Mouse (Mus musculus) hindbrain, embryonic 12.5 days (tissue): Measurements from ENCODE around the gene Chd6. TPM values are rescaled to one million over a fixed set of nuclear protein-coding genes. Genes with fewer than 3 reads are reported as not detected.
A peak's percentile ranks its signal among the peaks of the same experiment; 100 is the strongest.

Source experiments
- ATAC-seq: fragments of 200-750 bp; cut with Nextera tagmentation; 2 replicates; pipeline ENCODE4 v1.8.0; 2017; ENCODE audit warnings: moderate TSS enrichment; ENCODE audit not compliant: low FRiP score
- H3K27ac ChIP-seq: fragments of 300-500 bp; sonication (generic); 2 replicates; pipeline ENCODE4 v1.5.1; 2016; ENCODE audit warnings: mild to moderate bottlenecking
- H3K27me3 ChIP-seq: fragments of 300-500 bp; sonication (generic); 2 replicates; pipeline ENCODE4 v1.6.1; 2016; ENCODE audit warnings: mild to moderate bottlenecking
- H3K36me3 ChIP-seq: fragments of 300-500 bp; sonication (generic); 2 replicates; pipeline ENCODE4 v1.6.1; 2016; ENCODE audit warnings: mild to moderate bottlenecking
- H3K4me1 ChIP-seq: fragments of 300-500 bp; sonication (generic); 2 replicates; pipeline ENCODE4 v1.6.1; 2016
- H3K4me2 ChIP-seq: fragments of 300-500 bp; sonication (generic); replicated peaks from 2 replicates; pipeline ENCODE4 v1.6.1; 2016; ENCODE audit warnings: mild to moderate bottlenecking
- H3K4me3 ChIP-seq: fragments of 300-500 bp; sonication (generic); 2 replicates; pipeline ENCODE4 v1.5.1; 2016; ENCODE audit warnings: mild to moderate bottlenecking
- H3K9ac ChIP-seq: fragments of 300-500 bp; sonication (generic); 2 replicates; pipeline ENCODE4 v1.6.1; 2016; ENCODE audit warnings: mild to moderate bottlenecking, moderate library complexity
- H3K9me3 ChIP-seq: fragments of 300-500 bp; sonication (generic); replicated peaks from 2 replicates; pipeline ENCODE4 v1.6.1; 2016; ENCODE audit warnings: mild to moderate bottlenecking
- WGBS: fragments of 180-500 bp; shearing (Covaris S2); methylation state at CpG from one replicate; pipeline ENCODE4 v1.1.7; 2016; 5-methylcytosine and 5-hydroxymethylcytosine counted together
- polyA plus RNA-seq: library from polyadenylated mRNA; unstranded; fragments of >200 nt; fragmentation: Nextera tagmentation; extraction: Ambion mirVana; gene quantifications from 2 replicates; pipeline ENCODE4 v1.2.1, GENCODE M21; 2016

Gene Chd6
- polyA plus RNA-seq, 1 experiment from 2014 or later = 42.0 TPM

DNA sequence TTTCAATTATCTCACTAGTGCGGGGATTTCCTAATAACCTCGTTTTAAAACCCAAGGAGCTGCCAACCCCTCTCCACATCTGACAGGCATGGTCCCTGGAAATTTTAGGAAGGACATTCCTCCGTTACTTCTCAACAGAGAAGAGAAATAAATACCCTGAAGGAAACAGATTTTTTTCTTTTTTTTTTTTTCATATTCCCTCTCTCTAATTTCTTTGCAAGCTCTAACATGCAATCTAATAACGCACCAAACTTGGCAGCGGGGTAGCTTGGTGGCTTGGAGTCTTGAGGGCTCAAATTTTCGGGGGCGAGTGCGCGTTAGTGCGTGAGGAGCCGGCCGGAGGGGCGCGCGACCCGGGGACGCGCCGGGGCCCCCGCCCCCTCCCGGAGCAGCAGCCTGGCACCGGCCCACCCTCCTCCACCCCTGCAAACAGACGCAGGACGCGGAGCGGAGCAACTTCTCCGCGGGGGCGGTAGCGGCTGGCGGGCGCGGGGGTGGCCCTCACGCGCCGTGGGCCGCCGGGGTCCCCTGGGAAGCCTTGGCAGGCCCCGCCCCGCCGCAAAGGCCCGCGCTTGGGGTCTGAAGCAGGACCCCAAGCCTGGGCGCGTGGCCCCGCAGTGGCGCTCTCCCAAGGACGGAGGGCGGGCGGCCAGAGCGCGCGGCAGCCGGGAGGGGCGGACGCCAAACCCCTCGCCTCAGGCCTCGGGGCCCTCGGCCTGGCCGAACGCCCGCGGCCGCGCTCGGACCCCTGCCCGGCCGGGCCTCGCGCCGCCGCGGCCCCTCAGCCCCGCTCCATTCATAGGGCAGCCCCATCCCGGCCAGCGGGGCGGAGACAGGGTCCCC lies 569 bp downstream of the Chd6 start:
- peak overlapping the region; percentile 99 for H3K4me3 ChIP-seq
- no peaks in the 10 kb centered on the region for H3K9me3 ChIP-seq
- WGBS = under 1% methylated on average over 58 of the region's 77 CpGs
- peak; percentile 76 for ATAC-seq
- no peaks in the 10 kb centered on the region for H3K27me3 ChIP-seq
- peak overlapping the region; percentile 98 for H3K9ac ChIP-seq
- H3K4me1 ChIP-seq = peaks cover 26% of the 10 kb centered on the region
- no peaks in the 10 kb centered on the region for H3K36me3 ChIP-seq
- peak overlapping the region; percentile 77 for H3K4me2 ChIP-seq
- H3K27ac ChIP-seq = peak overlapping the region; percentile 98

DNA sequence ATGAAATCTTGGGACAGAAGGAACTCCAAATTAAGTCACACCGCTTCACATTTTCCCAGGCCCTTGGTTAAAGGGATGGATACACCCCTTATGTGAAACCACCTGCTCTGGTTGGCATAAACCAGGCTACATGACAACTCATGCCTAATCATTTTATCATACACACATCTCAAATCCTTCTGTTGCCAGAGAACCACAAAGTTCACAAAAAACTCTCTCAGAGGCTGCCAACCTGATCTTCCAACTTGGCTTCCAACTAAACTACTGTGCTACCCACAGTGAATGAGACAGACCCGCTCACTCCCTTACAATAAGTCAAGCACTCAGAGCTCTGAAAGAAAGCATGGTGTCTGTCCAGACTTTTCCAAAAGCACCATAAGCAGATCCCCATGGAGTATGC lies 1.6 kb downstream of the Chd6 start:
- Histone ChIP-seq H3K9me3 (no peaks in the 10 kb centered on the region), H3K4me3 (peak overlapping the region; percentile 99; the same call in 1 of the 2 replicates), H3K27ac (no peak overlapping the region), H3K4me2 (peak overlapping the region; percentile 77), H3K9ac (no peak overlapping the region), H3K4me1 (peaks cover 26% of the 10 kb centered on the region), H3K36me3 (no peaks in the 10 kb centered on the region), H3K27me3 (no peaks in the 10 kb centered on the region)
- ATAC-seq = no peak
- WGBS = 84% methylated on average over 2 of the region's 2 CpGs

DNA sequence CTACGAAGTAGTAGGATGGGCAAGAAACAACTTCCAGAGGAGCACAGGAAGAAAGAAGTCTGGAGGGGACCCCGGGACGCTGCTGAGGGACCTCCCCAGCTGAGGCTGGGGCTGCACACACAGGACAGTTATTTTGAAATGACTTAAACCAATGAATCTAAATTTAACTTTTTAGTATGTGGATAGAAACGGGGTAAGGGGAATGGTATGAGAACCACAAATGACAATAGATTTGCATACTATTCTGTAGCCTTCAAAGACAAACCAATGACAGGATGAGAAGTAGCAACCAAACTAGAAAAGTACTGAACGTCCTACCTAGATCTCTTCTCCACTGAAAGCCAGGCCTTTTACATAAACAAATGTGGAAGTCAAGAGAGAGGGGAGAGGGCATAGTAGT lies 5.1 kb downstream of the Chd6 start:
- Histone ChIP-seq H3K9me3 (no peaks in the 10 kb centered on the region), H3K27me3 (no peaks in the 10 kb centered on the region), H3K4me3 (no peak overlapping the region), H3K9ac (no peak overlapping the region), H3K36me3 (no peaks in the 10 kb centered on the region), H3K4me2 (no peak overlapping the region), H3K27ac (no peak overlapping the region), H3K4me1 (peaks cover 19% of the 10 kb centered on the region)
- WGBS = 68% methylated on average over 5 of the region's 5 CpGs
- no peak for ATAC-seq

DNA sequence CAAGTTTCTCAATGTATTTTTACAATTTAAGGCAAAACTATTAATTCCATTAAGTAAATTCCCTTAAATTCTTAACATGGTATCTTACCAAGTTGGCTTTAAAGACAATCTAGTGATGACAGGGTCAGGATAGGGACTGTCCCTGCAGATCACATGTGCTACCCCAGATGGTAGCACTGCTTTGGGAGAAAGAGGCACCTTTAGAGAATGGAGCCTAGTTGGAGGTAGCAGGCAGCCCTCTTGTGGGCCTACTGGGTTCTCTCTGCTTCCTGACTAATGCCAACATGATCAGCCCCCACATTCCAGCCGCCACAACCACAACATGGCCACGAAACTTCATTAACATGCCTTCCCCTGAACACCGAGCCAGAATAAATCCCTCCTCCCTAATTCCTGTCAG lies 6.8 kb downstream of the Chd6 start:
- WGBS = 55% methylated on average over 3 of the region's 3 CpGs
- Histone ChIP-seq H3K4me3 (no peak overlapping the region), H3K9me3 (no peaks in the 10 kb centered on the region), H3K36me3 (no peaks in the 10 kb centered on the region), H3K9ac (no peak overlapping the region), H3K27me3 (no peaks in the 10 kb centered on the region), H3K4me2 (no peak overlapping the region), H3K27ac (no peak overlapping the region), H3K4me1 (peaks cover 12% of the 10 kb centered on the region)
- no peak for ATAC-seq

DNA sequence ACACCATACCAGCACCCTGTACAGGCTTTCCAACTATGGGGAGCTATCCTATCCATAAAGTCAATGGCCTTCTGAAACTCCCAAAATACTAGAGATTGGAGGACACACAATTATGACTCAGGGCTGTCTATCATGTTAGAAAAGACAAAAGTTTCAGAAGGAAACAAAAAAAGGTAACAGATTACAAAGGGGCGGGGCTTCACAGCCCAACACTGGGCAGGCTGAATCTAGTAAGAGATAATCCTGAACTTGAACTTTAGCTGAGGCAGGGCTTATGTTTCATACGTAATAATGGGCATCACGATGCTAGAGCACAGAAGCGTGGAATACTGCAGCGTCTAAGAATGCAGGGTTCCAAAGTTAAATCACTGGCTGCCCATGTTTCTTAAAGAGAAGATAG lies 11.1 kb downstream of the Chd6 start:
- H3K27me3 ChIP-seq = no peaks in the 10 kb centered on the region
- no peak overlapping the region for H3K4me3 ChIP-seq
- WGBS = 96% methylated on average over 5 of the region's 5 CpGs
- no peak for ATAC-seq
- H3K27ac ChIP-seq = no peak overlapping the region
- no peak overlapping the region for H3K4me2 ChIP-seq
- H3K9ac ChIP-seq = no peak overlapping the region
- H3K9me3 ChIP-seq = no peaks in the 10 kb centered on the region
- H3K36me3 ChIP-seq = no peaks in the 10 kb centered on the region
- H3K4me1 ChIP-seq = 0 out of 2 replicates have a peak, but pooled peaks cover 2% of the 10 kb centered on the region

DNA sequence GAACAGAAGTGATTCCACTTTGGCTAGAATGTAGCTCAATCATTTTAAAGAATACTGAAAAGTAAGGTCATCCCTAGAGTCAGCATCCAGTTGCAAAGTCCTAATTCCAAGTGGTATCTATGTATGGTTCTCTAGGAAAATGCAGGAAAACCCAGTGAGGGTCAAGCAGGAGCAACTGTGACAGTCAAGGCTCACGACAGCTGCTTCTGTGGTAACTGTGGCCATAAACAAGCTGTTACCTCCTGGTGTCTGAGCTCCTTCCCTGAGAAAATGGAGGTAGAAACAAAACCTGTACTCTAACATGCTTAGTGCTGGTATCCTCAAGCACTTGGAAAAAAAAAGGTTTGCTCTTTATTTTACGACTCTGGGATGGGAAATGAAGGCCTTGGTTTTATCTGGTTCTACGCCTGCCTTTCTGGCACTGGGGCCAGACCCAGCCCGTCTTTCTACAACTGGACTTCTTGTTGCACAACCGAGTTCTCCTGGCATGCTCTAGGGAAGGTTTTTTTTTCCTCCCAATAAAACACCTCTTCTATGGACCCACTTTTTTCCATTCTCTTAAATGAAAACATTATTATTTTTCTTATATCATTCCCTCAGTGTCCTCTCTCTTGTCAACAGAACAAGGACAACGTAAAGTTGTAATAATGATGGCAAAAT lies 18.0 kb downstream of the Chd6 start:
- WGBS = 93% methylated on average over 6 of the region's 6 CpGs
- Histone ChIP-seq H3K4me3 (no peak overlapping the region), H3K36me3 (no peaks in the 10 kb centered on the region), H3K4me1 (0 out of 2 replicates have a peak, but pooled peaks cover 2% of the 10 kb centered on the region), H3K27me3 (no peaks in the 10 kb centered on the region), H3K9ac (no peak overlapping the region), H3K4me2 (no peak overlapping the region), H3K9me3 (no peaks in the 10 kb centered on the region), H3K27ac (no peak overlapping the region)
- no peak for ATAC-seq

DNA sequence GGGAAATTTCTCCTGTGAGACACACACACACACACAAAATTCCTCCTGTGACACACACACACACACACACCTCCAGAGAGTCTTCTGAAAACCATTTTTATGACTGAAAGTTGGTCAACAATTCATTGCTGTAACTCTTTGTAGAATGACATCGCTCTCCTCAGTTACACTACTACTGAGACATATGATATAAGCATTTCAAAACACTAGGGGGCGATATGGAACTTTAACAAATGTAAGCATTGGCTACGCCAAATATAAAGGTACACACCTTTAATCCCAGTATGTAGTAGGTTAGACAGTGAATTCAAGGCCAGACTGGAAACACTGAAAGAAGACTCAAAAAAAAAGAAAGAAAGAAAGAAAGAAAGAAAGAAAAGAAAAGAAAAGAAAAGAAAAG lies 18.7 kb downstream of the Chd6 start:
- no peak overlapping the region for H3K9ac ChIP-seq
- H3K27ac ChIP-seq = no peak overlapping the region
- ATAC-seq = no peak
- H3K9me3 ChIP-seq = no peaks in the 10 kb centered on the region
- H3K27me3 ChIP-seq = no peaks in the 10 kb centered on the region
- no peak overlapping the region for H3K4me2 ChIP-seq
- 0 out of 2 replicates have a peak, but pooled peaks cover 5% of the 10 kb centered on the region for H3K4me1 ChIP-seq
- 67% methylated on average over 3 of the region's 3 CpGs for WGBS
- H3K4me3 ChIP-seq = no peak overlapping the region
- no peaks in the 10 kb centered on the region for H3K36me3 ChIP-seq

DNA sequence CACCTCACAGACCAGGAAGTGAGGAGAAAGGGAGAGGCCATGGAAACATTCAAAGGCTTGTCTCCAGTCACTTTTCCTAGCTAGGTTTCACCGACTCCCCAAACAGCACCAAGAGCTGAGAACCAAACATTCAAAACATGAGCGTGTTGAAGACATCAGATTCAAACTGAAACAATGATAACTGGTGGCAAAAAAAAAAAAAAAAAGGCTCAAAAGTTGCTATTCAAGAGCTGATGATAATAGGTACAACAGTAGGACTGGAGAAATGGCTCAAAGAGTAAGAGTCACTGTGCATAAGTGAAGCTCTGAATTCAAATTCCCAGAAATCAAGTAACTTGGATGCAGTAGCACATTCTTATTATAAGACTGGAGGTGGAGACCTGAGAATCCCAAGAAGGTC lies 30.3 kb downstream of the Chd6 start:
- no peaks in the 10 kb centered on the region; the same call in 1 of the 2 replicates for H3K4me1 ChIP-seq
- ATAC-seq = no peak
- no peaks in the 10 kb centered on the region for H3K9me3 ChIP-seq
- H3K36me3 ChIP-seq = peaks cover 4% of the 10 kb centered on the region; the same call in 1 of the 2 replicates
- H3K4me3 ChIP-seq = no peak overlapping the region
- no peaks in the 10 kb centered on the region for H3K27me3 ChIP-seq
- H3K9ac ChIP-seq = no peak overlapping the region
- WGBS = 100% methylated on average over 2 of the region's 2 CpGs
- H3K4me2 ChIP-seq = no peak overlapping the region
- no peak overlapping the region for H3K27ac ChIP-seq

DNA sequence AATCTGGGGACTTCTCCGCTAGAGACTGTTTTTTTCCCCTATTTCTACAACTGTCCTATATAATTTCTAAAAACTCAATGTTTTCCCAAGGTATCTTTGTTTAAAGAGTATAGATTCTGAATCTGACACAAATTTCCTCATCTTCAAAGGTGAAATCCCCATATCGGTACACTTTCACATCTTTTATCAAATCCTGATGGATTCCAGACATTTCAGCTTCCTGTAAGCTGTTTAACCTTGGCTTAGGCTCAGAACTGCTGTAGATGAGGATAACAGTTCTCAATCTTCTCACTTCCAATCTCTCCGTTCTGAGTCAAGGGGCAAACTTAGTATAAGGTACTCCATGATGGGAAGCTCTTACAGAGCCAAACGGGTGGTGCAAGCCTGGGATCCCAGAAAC lies 32.6 kb downstream of the Chd6 start:
- peaks cover 4% of the 10 kb centered on the region; the same call in 1 of the 2 replicates for H3K36me3 ChIP-seq
- ATAC-seq = no peak
- no peak overlapping the region for H3K4me2 ChIP-seq
- H3K27ac ChIP-seq = no peak overlapping the region
- H3K9ac ChIP-seq = no peak overlapping the region
- H3K4me3 ChIP-seq = no peak overlapping the region
- 91% methylated on average over 4 of the region's 4 CpGs for WGBS
- no peaks in the 10 kb centered on the region for H3K27me3 ChIP-seq
- H3K9me3 ChIP-seq = no peaks in the 10 kb centered on the region
- H3K4me1 ChIP-seq = no peaks in the 10 kb centered on the region; the same call in 1 of the 2 replicates

DNA sequence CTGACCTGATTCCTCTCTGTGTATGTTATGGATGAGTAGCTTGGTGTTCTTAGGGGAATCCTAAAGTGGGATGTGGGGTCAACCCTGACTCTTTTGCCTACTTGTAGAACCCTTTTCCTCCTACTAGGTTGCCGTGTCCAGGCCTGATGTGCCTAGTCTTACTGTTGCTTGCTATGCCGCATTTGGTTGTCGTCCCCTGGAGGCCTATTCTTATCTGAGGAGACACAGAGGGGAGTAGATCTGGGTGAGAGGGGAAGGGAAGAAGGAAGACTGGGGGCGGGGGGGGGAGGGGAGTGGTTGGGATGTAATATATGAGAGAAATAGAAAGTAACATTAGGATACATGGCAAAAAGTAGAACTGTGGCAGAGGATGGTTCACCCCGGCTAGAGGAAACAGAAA lies 33.3 kb downstream of the Chd6 start:
- Histone ChIP-seq H3K9ac (no peak overlapping the region), H3K4me1 (no peaks in the 10 kb centered on the region; the same call in 1 of the 2 replicates), H3K27me3 (no peaks in the 10 kb centered on the region), H3K27ac (no peak overlapping the region), H3K36me3 (peaks cover 4% of the 10 kb centered on the region; the same call in 1 of the 2 replicates), H3K4me3 (no peak overlapping the region), H3K4me2 (no peak overlapping the region), H3K9me3 (no peaks in the 10 kb centered on the region)
- WGBS = 88% methylated on average over 5 of the region's 5 CpGs
- ATAC-seq = no peak

DNA sequence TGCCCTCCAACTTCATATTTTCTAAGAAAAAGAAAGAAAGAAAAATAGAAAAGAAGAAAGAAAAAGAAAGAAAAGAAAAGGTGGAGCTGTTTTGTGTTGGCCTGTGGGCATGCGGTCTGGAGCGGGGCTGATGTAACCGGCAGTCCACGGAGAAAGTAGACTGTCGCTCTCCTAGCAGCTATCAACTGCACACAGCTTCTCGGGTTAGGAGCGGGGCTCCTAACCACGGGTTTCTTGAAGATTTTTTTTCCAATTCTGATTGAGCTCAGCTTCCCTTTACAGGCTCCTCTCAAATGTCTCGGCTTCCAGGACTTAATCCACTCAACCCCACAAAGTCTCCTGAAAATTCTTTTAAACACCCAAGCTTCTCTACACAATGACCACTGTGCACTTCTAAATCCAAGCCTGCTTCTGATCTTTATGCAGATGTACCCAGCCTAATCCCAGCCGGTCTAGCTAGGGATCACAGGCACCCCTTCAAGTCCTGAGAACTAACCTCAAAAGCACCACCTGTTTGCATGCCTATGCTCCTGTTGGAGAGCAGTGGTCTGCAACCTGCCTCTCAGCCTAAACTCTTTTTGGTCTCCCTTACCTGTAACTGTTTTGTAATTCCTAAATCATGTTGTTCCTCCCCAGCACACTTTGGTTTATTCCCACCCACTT lies 42.6 kb downstream of the Chd6 start:
- Histone ChIP-seq H3K4me2 (no peak overlapping the region), H3K9me3 (no peaks in the 10 kb centered on the region), H3K27me3 (no peaks in the 10 kb centered on the region), H3K9ac (no peak overlapping the region), H3K4me1 (peaks cover 6% of the 10 kb centered on the region), H3K36me3 (no peaks in the 10 kb centered on the region), H3K4me3 (no peak overlapping the region), H3K27ac (no peak overlapping the region)
- 63% methylated on average over 10 of the region's 10 CpGs for WGBS
- ATAC-seq = no peak

DNA sequence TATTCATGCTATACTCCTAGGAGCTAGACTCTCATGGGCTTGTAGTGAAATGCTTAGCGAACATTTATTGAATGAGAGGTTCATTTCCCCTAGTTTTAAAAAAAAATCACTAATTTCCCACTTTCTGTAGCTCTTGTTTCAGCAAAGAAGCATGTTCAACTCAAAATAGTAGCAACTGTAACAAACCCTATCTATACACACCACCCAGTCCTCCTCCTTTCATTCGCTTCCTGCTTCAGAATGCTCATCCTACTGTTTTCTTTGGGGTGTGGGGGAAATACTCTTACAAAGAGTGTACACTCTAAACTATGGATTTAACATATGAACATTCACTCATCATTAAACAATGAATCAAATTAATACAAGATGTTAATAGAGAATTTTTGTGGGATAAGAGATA lies 43.3 kb downstream of the Chd6 start:
- Histone ChIP-seq H3K4me2 (no peak overlapping the region), H3K36me3 (no peaks in the 10 kb centered on the region), H3K9ac (no peak overlapping the region), H3K27me3 (no peaks in the 10 kb centered on the region), H3K9me3 (no peaks in the 10 kb centered on the region), H3K27ac (no peak overlapping the region), H3K4me1 (peaks cover 6% of the 10 kb centered on the region), H3K4me3 (no peak overlapping the region)
- no peak for ATAC-seq
- WGBS = 88% methylated on average over 2 of the region's 2 CpGs
